9 mouse cellular contexts compared by ENCODE assay signal in the genomic region with DNA sequence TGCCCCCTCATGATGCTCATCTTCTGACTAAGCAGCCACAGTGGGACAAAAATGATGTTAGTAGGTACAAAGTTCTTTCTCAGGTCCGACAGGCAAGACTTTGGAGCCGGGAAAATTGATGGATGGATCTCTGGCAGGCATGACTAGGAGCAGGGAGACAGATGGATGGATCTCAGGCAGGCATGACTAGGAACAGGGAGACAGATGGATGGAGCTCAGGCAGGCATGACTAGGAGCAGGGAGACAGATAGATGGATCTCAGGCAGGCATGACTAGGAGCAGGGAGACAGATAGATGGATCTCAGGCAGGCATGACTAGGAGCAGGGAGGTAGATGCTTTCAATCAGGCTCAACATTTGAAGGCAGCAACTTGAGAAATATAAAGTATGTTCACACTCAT. TPM values are rescaled to one million over a fixed set of nuclear protein-coding genes. Genes with fewer than 3 reads are reported as not detected.
A peak's percentile ranks its signal among the peaks of the same experiment; 100 is the strongest.
DNase-seq lines count a peak whose midpoint lies in the region; ATAC-seq and TF ChIP-seq lines count a peak whose summit lies in the region.
"Had no signal": no experiment of that assay in that cellular context is flagged by ENCODE, and none has a peak within 500 bp of the region (broad histone marks: within the 10 kb centered on the region; RNA-seq: fewer than 3 reads in every experiment).

No protein-coding gene starts in this region.

- H3K79me2 ChIP-seq in heart, adult 2 months (replicated peaks; ENCODE audit: control insufficient read depth, insufficient read depth, low read length) = no peaks in the 10 kb centered on the region

- TF ChIP-seq CTCF in heart, adult 2 months (IDR thresholded peaks at IDR 0.05) = no peak

- no peaks in the 10 kb centered on the region for H3K36me3 ChIP-seq in heart, embryonic 10.5 days
- H3K36me3 ChIP-seq in heart, adult 2 months (ENCODE audit: control insufficient read depth, insufficient read depth, low read length) = no peaks in the 10 kb centered on the region
- no peaks in the 10 kb centered on the region for H3K36me3 ChIP-seq in kidney, embryonic 15.5 days

- H3K27me3 ChIP-seq in heart, embryonic 10.5 days (ENCODE audit: insufficient read depth, poor library complexity, severe bottlenecking) = peaks cover 11% of the 10 kb centered on the region; the same call in 1 of the 2 replicates
- H3K27me3 ChIP-seq in heart, adult 2 months (ENCODE audit: control insufficient read depth, insufficient read depth, low read length) = no peaks in the 10 kb centered on the region
- peaks cover 4% of the 10 kb centered on the region; the same call in 1 of the 2 replicates for H3K27me3 ChIP-seq in kidney, embryonic 15.5 days

- 43% methylated on average over 2 of the region's 2 CpGs for WGBS in heart, embryonic 10.5 days
- 30% methylated on average over 2 of the region's 2 CpGs for WGBS in heart, adult 2 months
- 19% methylated on average over 2 of the region's 2 CpGs for WGBS in kidney, embryonic 15.5 days

- no peak overlapping the region for H3K9ac ChIP-seq in heart, adult 2 months (ENCODE audit: low read depth, low read length)
- H3K9ac ChIP-seq in kidney, embryonic 15.5 days = no peak overlapping the region

- H3K4me2 ChIP-seq in kidney, embryonic 15.5 days = peak overlapping the region; percentile 42

- intact Hi-C loops in heart, adult 2 months (cut with DNase I) = no loop called here
- intact Hi-C loops in gastrocnemius, postnatal 36 days (cut with DNase I) = no loop called here

- TF ChIP-seq EP300 in heart, adult 2 months (IDR thresholded peaks at IDR 0.05; ENCODE audit: insufficient read depth, low read depth, low read length) = no peak

- H3K9me3 ChIP-seq in heart, embryonic 10.5 days = no peaks in the 10 kb centered on the region
- no peaks in the 10 kb centered on the region for H3K9me3 ChIP-seq in kidney, embryonic 15.5 days (replicated peaks)

- H3K27ac ChIP-seq in heart, embryonic 10.5 days = no peak overlapping the region
- H3K27ac ChIP-seq in heart, adult 2 months = no peak overlapping the region
- H3K27ac ChIP-seq in kidney, embryonic 15.5 days = no peak overlapping the region

- DNase-seq in heart, embryonic 10.5 days (ENCODE audit: low spot score) = peak; percentile 56
- no peak for DNase-seq in heart, adult 2 months
- peak; percentile 65 to 74 for DNase-seq in cerebellum, postnatal 36 days
- peak; percentile 42 for DNase-seq in mesoderm, embryonic 11.5 days (ENCODE audit: low read depth, low spot score)
- no peak for DNase-seq in gastrocnemius, postnatal 36 days
- no peak for DNase-seq in adrenal gland, postnatal 36 days
- no peak for DNase-seq in lung, postnatal 4 days

- no peak for ATAC-seq in kidney, embryonic 15.5 days (replicated peaks; ENCODE audit: low FRiP score)

- H3K4me3 ChIP-seq in heart, embryonic 10.5 days = peak overlapping the region; percentile 12; the same call in 1 of the 2 replicates
- H3K4me3 ChIP-seq in heart, adult 2 months = no peak overlapping the region
- H3K4me3 ChIP-seq in kidney, embryonic 15.5 days (replicated peaks) = peak overlapping the region; percentile 24

- no peak for TF ChIP-seq POLR2A in heart, adult 2 months (IDR thresholded peaks at IDR 0.05; ENCODE audit: insufficient read depth, low read depth, low read length)

- no peaks in the 10 kb centered on the region for H3K4me1 ChIP-seq in heart, embryonic 10.5 days
- H3K4me1 ChIP-seq in heart, adult 2 months (ENCODE audit: control insufficient read depth, insufficient read depth, low read length) = no peaks in the 10 kb centered on the region
- no peaks in the 10 kb centered on the region for H3K4me1 ChIP-seq in kidney, embryonic 15.5 days

RNA-seq across cellular contexts. Expression of gene Alox8, which starts 13.8 kb away (rescaled TPM):
- polyA plus RNA-seq in heart, embryonic 10.5 days (2016; fragmentation: Nextera tagmentation; extraction: Ambion mirVana) = 1.1 and 1.2 TPM in 2 replicates
- total RNA-seq in heart, adult 2 months (2021) = 1 to 10 TPM in 1 of 2 experiments, under 1 TPM in 1; 0.84 to 1.6 TPM
- 0.68 TPM in 1 of 2 replicates, not detected in the other for polyA plus RNA-seq in heart, adult 2 months (2012; rRNA removed)
- 0.33 and 0.47 TPM in 2 replicates for polyA plus RNA-seq in kidney, embryonic 15.5 days (2015; fragmentation: Nextera tagmentation; extraction: Ambion mirVana)
- total RNA-seq in gastrocnemius, postnatal 36 days (2021) = not detected
- not detected for total RNA-seq in adrenal gland, postnatal 36 days (2021)
- polyA plus RNA-seq: small intestine, adult 2 months had no signal

RNA-seq across cellular contexts. Expression of gene Gucy2e, which starts 25.4 kb away (rescaled TPM):
- polyA plus RNA-seq in heart, embryonic 10.5 days (2016; fragmentation: Nextera tagmentation; extraction: Ambion mirVana) = 0.24 and 0.46 TPM in 2 replicates
- 1 to 10 TPM; 1.6 to 1.8 TPM for total RNA-seq in heart, adult 2 months (2021)
- 0.06 TPM in 2 replicates for polyA plus RNA-seq in heart, adult 2 months (2012; rRNA removed)
- polyA plus RNA-seq in kidney, embryonic 15.5 days (2015; fragmentation: Nextera tagmentation; extraction: Ambion mirVana) = 0.09 and 0.17 TPM in 2 replicates
- total RNA-seq in gastrocnemius, postnatal 36 days (2021) = not detected
- not detected for total RNA-seq in adrenal gland, postnatal 36 days (2021)
- polyA plus RNA-seq: small intestine, adult 2 months had no signal

RNA-seq across cellular contexts. Expression of gene Alox12b, which starts 54.6 kb away (rescaled TPM):
- not detected in 2 replicates for polyA plus RNA-seq in heart, embryonic 10.5 days (2016; fragmentation: Nextera tagmentation; extraction: Ambion mirVana)
- not detected for total RNA-seq in heart, adult 2 months (2021)
- polyA plus RNA-seq in heart, adult 2 months (2012; rRNA removed) = 0.04 TPM in 1 of 2 replicates, not detected in the other
- 0.08 and 0.42 TPM in 2 replicates for polyA plus RNA-seq in kidney, embryonic 15.5 days (2015; fragmentation: Nextera tagmentation; extraction: Ambion mirVana)
- not detected for total RNA-seq in gastrocnemius, postnatal 36 days (2021)
- not detected for total RNA-seq in adrenal gland, postnatal 36 days (2021)
- polyA plus RNA-seq: small intestine, adult 2 months had no signal

Comparison
In these comparisons a context has a peak if more than half of its experiments do, and no peak if none do; other contexts are left out.
1. DNase-seq: peak in heart, embryonic 10.5 days (single experiment), cerebellum, postnatal 36 days (2 of 2) and mesoderm, embryonic 11.5 days (single experiment); none in heart, adult 2 months (0 of 2), gastrocnemius, postnatal 36 days (0 of 2), adrenal gland, postnatal 36 days (0 of 2) and lung, postnatal 4 days (0 of 2).